Mouse (Mus musculus): ENCODE data around the gene Bmp3.

GRCm38 (mm10) chr5:98890544-98891050 lies 36.4 kb downstream of the Bmp3 start:
- no peak for TF ChIP-seq CTCF (IDR thresholded peaks at IDR 0.05)
- no peak for TF ChIP-seq EP300 (IDR thresholded peaks at IDR 0.05)
